Mouse (Mus musculus) common myeloid progenitor, adult 5-6 weeks (primary cell): Measurements from ENCODE around the gene Samd4. TPM values are rescaled to one million over a fixed set of nuclear protein-coding genes. Genes with fewer than 3 reads are reported as not detected.

Experiments
- ATAC-seq: replicated peaks from 2 replicates; pipeline ENCODE4 v1.8.0; 2016; ENCODE audit warnings: low read depth, mild to moderate bottlenecking, moderate TSS enrichment, inconsistent platforms; ENCODE audit not compliant: poor library complexity, severe bottlenecking
- total RNA-seq: library from RNA; stranded (forward); fragments of 200-1000, 187-1606 nt; gene quantifications from 2 replicates; pipeline ENCODE4 v1.2.3, GENCODE M21; 2017

Gene Samd4
- total RNA-seq, result 0.15 and 0.18 TPM in 2 replicates

DNA sequence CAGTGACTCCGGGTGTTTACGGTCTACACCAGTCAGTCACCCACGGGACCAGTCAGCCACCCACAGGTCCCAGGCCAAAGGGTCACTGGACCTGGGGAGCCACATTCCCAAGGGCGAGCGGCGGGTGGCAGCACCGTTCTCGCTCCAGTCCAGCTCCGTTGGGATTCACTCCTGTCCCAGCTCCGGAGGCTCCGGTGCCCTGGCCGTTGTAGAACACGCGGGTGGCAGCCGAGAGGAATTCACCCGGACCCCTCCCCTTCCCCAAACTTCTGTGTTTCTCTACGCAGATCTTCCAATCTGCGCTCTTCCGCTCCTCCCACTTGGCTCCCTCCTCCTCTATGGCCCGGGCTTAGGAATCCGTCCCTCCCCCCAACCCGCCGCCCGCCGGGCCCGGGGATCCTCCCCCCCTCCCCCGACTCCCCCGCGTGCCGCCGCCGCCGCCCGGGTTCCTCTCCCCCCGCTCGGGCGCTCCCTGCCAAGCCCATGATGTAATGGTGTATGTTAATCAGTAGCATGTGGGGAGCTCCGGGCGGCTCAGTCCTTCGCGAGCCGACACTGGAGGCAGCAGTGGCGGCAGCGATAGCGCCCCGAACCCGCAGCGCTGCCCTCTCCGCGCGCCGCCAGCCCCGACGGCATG, at the start of gene Samd4:
Gene Samd4 (plus strand): TSS at position 424 of the 637 bp plus-strand sequence.
- ATAC-seq, result peak; percentile 43; the same call in 1 of the 2 replicates

DNA sequence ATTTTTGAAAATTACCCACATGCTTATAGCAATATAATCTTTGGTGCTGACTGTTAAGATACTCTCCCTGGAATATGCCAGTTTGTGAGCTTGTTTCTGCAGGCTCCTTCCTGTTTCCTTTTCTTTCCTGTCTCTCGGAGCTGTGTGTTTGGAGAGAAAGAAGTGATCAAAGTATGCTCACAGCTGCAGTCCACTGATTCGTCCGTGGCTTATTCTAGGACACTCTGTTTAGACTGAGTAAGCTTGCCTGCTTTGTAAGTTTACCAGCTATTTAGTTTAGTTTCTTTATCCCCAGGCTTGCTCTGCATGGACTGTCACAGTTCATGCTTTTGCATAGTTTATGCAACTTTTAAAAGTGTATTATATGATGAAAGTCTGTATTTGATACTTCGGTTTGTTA, 43.3 kb upstream of the Samd4 start:
- ATAC-seq, result no peak

GRCm38 (mm10) chr14:46845706-46846105, 36.9 kb upstream of the Samd4 start:
- no peak for ATAC-seq

DNA sequence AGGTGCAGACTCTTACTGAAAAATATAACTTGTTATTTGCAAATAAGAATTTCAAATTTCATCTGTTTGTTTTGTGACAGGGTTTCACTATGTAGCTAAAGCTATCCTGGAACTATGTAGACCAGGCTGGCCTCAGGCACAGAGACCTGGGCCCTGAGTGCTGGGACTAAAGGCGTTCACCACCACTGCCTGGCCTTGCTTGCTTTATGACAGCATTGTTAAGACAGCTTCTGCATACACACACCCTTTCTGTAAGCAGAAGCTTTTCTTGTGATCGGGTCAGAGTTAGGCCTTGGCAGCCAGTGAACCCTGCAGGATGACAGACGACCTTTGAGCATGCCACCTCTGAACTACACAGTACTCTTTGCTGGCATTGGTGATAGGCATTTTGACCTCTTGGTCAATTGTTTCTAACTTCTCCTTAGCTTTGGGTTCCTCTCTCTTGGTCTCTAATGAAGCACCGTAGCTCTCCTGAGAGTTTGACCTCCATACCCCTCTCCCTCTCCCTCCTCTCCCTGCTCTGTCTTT, 34.5 kb upstream of the Samd4 start:
- no peak for ATAC-seq

GRCm38 (mm10) chr14:46848736-46849135, 33.9 kb upstream of the Samd4 start:
- ATAC-seq, result no peak

GRCm38 (mm10) chr14:46849769-46850168, 32.9 kb upstream of the Samd4 start:
- ATAC-seq, result 0 out of 2 replicates have a peak, but pooled peaks have one; percentile 42

- ATAC-seq, result no peak
Observed at GRCm38 (mm10) chr14:46853677-46854076, 29.0 kb upstream of the Samd4 start.

DNA sequence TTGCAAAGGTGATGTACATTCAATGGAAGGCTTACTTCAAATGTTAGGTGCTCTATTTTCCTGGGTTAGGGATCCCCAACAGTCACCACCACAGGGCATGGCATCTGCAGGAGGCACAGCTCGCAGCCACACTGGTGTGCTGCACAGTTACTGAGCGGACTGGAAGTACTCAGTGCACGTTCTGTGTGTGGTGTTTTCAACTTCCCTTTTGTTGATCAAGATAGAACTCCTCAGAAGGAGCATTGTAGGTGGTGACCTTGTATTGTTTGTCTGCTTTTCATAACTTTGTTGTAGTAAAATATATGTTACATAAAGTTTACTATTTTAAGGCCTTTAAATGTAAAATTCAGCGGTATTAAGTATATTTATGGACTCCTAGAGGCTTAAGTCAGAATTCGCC, 19.7 kb upstream of the Samd4 start:
- ATAC-seq, result peak; percentile 54; the same call in 1 of the 2 replicates

DNA sequence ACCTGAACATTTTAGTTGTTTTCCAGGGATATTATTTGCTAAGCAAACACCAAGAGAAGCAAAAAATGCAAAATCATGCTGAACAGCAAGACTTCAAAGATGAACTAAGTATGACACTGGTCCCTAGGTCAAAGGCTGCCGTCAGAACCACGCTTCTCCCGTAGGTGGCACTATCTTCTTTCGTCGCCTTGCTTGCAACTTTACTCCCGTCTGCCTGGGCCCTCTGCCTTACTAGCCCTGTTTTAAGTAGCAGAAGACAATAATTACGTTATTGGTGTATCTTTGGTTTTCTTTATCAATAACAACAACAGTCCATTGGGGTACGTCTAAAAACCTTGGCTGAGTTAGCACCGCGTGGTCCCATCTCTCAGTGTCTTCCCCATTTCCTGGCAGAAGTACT, 1.7 kb upstream of the Samd4 start:
- ATAC-seq, result peak; percentile 65

DNA sequence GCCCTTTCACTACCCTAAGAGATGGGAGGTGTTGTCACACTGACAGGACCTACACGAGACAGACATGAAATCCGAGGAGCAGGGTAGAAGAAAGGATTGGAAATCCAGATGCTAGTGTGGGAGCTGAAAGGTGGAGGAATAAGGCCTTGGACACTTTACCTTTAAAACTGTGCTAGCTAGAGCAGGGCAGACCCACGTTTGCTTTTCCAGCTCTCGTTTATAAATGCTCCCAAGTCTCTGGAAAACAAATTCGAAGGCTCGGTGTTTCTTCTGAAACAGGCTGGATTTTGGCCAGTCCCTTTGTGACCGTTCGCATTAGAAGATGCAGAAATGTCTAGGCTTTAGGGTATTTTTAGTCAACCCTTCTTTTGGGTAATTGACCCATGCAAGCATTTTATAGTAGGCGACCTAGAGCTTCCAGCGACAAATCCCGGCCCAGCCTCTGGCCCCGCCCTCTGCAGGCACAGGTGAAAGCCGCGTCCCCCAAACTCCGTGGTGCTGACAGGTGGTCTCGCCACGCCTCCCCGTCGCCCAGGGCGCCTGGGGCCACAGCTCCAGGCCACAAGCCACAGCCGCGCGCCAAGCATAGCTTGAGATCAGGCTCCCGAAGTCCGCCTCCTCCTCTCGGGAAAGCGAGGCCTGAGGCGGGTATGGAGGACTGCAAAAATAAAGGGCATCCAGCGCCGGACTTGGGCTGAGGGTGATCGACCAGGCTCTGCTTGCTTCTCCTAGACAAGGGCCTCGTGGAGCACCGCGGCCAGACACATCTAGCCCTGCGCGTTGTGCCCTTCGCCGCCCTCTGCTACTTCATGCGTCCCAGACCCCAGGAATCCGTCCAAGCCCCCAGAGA, 848 bp upstream of the Samd4 start:
- no peak for ATAC-seq

DNA sequence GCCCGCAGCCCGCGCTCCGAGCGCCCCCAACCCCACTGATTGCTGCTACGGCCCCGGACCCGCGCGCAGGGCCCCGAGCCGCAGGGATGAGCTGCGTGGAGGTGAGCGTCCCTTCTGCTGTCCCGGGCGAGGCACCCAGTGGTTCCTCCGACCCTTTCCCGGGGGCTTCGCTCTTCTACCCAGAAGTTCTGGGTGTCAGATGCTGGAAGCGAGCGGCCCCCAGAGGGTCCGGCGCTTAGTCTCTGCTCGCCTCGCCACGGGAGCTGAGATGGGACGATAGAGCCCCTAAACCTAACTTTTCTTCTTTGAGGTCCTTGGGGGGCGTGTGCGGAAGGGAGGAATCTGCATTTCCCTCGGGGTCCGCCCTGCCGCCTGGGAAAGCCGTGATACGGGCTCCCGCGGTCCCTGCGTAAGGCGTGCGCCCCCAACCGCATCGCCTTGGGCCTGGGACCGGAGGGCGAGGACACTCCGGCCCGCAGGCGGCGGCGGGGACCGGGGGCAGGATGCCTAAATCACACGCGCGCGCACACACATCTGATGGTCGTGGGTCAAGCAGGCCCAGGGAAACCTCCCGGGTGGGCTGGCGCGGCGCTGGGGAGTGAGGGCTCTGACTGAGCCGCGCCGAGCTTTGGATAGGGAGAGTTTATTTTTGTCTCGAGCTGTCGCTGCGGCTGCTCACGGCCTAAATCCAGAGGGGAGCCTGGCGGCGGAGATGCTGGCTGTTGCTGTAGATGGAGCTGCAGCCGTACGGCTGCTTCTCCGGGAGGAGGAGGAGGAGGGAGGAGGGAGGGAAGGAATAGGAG, 615 bp downstream of the Samd4 start:
- ATAC-seq, result no peak

DNA sequence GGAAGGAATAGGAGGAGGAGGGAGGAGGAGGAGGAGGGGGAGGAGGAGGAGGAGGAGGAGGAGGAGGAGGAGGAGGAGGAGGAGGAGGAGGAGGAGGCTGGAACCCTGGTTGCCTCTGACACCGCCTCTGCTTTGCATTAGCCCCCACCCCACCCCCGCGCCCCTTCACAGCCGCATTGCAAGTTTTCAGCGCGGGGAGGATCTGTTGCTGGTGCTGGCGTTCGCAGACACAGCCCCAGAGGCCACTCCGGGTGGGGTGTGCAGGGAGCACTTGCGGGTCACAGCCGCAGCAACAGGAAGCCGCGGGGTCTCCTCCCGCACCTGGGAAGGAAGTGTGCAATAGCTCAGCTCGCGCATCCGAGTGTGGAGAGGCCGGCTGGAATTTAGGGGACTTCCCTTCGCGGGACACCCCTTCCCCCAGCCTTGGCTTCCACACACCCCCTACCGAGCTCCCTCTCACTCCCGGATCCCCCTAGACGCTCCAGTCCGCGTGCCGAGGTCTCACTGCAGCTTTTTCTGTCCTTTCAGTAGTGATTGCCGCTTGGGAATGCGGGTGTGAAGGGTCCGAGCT, 1.3 kb downstream of the Samd4 start:
- ATAC-seq, result peak; percentile 39

DNA sequence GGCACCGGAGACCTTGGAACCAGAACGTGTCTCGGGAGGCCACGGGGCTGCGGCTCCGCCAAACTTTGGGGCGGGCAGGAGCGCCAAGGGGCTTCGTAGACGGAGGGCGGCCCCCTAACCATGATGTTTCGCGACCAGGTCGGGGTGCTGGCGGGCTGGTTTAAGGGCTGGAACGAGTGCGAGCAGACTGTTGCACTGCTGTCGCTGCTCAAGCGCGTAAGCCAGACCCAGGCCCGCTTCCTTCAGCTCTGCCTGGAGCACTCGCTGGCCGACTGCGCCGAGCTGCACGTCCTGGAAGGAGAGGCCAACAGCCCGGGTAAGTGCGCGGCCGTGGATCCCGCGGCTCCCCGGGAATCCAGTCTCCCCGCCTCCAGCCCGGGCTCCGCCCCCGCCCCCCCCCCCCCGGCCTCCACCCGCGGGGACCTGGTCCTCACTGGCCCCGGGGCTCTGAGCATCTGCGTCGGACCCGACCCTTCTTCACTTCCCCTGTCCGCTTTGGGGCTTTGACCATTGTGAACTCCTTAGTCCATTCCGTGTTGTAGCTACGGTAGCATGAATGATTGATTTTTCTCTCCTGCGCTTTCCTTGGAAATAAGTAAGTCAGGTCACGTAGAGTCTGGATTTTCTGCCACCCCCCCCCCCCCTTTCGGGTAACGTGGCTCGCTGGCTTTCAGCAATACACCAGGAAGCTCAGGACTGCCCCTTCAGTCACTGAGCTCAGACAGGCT, 2.2 kb downstream of the Samd4 start:
- ATAC-seq, result no peak

DNA sequence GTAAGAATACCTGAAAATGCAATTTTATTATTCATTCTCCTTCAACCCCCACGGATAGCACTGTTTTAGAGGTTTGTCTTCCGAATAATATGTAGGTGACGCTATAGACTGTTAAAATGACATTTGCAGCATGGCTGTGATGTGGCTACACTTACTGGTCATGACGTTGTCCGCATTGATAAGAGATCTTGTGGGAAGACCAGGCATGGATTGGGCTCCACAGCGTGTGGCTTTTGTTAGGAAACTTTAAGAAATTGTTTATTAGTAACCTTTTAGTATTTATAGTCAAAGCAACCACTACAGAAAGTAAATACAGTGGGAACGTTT, 2.7 kb downstream of the Samd4 start:
- ATAC-seq, result no peak

DNA sequence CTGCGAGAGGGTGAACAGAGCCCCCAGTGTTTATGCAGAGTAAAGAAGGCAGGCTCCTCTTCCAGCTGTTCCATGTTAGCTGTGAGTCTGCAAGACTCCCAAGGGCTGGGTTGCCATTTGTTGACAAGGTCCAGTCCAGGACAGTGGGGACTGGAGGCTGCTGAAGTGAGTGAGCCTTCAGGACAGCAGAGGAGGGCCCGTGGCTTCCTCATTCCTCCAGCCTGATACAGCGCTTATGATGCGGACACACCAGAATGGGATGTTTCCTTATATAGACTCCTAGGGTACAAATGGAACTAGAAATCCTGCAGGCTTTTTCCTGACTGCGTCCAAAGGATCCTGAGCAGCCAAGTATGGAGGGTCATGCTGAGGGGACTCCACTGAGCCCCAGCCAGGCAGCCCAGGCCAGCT, 3.2 kb downstream of the Samd4 start:
- no peak; the same call in 1 of the 2 replicates for ATAC-seq

DNA sequence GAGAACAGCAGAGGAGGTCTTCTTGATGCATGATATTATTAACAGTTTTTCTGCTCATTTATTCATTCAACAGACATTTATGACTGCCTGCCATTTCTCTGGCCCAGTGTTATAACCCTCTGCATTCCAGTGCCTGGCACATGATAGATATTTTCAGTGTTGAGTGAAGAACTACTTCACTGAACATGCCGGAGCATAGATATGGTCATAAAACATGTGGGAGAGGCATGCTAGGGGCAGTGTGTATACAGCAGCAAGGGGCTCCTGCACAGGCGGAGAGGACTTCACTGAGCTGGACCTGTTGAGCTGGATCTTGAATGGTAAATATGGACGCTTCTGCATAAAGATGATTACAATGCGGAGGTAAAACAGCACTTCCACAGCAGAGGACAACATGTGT, 6.4 kb downstream of the Samd4 start:
- ATAC-seq, result no peak

- ATAC-seq, result no peak
Observed at GRCm38 (mm10) chr14:46893961-46894360, 11.3 kb downstream of the Samd4 start.

- no peak for ATAC-seq
Observed at GRCm38 (mm10) chr14:46897953-46898352, 15.3 kb downstream of the Samd4 start.

DNA sequence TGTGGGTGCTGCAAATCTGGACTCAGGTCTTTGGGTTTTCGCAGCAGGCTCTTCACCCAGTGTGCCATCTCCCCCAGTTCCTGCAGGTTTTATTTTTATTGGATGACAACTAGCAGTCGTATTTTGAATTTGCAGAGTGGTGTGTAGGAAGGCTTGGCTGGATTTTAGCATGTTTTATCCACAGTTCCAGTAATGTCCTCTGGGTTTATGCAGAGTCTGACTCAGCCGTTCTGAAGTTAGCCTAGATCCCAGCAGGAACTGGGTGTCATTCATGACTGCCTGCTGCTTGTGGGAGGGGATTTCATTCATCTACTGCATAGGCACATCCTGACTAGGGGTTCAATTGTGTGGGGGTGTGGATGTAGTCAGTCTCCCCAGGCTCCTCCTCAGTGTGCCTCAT, 16.0 kb downstream of the Samd4 start:
- no peak for ATAC-seq
